Mouse (Mus musculus) stomach, embryonic 16.5 days (tissue): ENCODE measurements around the gene 4930578G10Rik. TPM values are rescaled to one million over a fixed set of nuclear protein-coding genes. Genes with fewer than 3 reads are reported as not detected.

Experiments used
- ATAC-seq: fragments of 200-750 bp; cut with Nextera tagmentation; 2 replicates; pipeline ENCODE4 v1.8.0; 2017; ENCODE audit warnings: moderate number of reproducible peaks, moderate TSS enrichment; ENCODE audit not compliant: insufficient read depth, low FRiP score
- H3K27ac ChIP-seq: fragments of 300-500 bp; sonication (generic); 2 replicates; pipeline ENCODE4 v1.5.1; 2014; ENCODE audit warnings: low read length
- H3K27me3 ChIP-seq: fragments of 300-500 bp; sonication (generic); 2 replicates; pipeline ENCODE4 v1.6.1; 2014; ENCODE audit warnings: low read length, control low read depth, mixed read lengths; ENCODE audit not compliant: control insufficient read depth, insufficient read depth
- H3K36me3 ChIP-seq: fragments of 300-500 bp; sonication (generic); 2 replicates; pipeline ENCODE4 v1.6.1; 2014; ENCODE audit warnings: low read length; ENCODE audit not compliant: control insufficient read depth, insufficient read depth
- H3K4me1 ChIP-seq: fragments of 300-500 bp; sonication (generic); 2 replicates; pipeline ENCODE4 v1.6.1; 2014; ENCODE audit warnings: low read length, control low read depth, mixed read lengths; ENCODE audit not compliant: control insufficient read depth, insufficient read depth
- H3K4me2 ChIP-seq: fragments of 300-500 bp; sonication (generic); 2 replicates; pipeline ENCODE4 v1.6.1; 2014; ENCODE audit warnings: low read depth, low read length, mixed read lengths
- H3K4me3 ChIP-seq: fragments of 300-500 bp; sonication (generic); replicated peaks from 2 replicates; pipeline ENCODE4 v1.5.1; 2014; ENCODE audit warnings: mild to moderate bottlenecking, low read length
- H3K9ac ChIP-seq: fragments of 300-500 bp; sonication (generic); 2 replicates; pipeline ENCODE4 v1.6.1; 2014; ENCODE audit warnings: low read length
- H3K9me3 ChIP-seq: fragments of 300-500 bp; sonication (generic); replicated peaks from 2 replicates; pipeline ENCODE4 v1.6.1; 2016; ENCODE audit warnings: low read length, control low read depth; ENCODE audit not compliant: control insufficient read depth
- WGBS: fragments of 180-500 bp; shearing (Covaris S2); extraction: QIAGEN DNeasy Blood & Tissue Kit; methylation state at CpG from one replicate; pipeline ENCODE4 v1.1.7; 2014; 5-methylcytosine and 5-hydroxymethylcytosine counted together
- polyA plus RNA-seq: library from polyadenylated mRNA; unstranded; fragments of >200 nt; fragmentation: Nextera tagmentation; extraction: Ambion mirVana; gene quantifications from 2 replicates; pipeline ENCODE4 v1.2.1, GENCODE M21; 2015

Gene 4930578G10Rik
- polyA plus RNA-seq, 1 experiment from 2014 or later, result 0.23 TPM

GRCm38 (mm10) chr4:42888806-42889205, 153.5 kb downstream of the 4930578G10Rik start:
- no peaks in the 10 kb centered on the region for H3K36me3 ChIP-seq
- WGBS, result 97% methylated on average over 6 of the region's 6 CpGs
- H3K27me3 ChIP-seq, result no peaks in the 10 kb centered on the region
- ATAC-seq, result no peak
- no peak overlapping the region for H3K27ac ChIP-seq
- no peak overlapping the region for H3K4me3 ChIP-seq
- H3K4me1 ChIP-seq, result no peaks in the 10 kb centered on the region
- H3K4me2 ChIP-seq, result no peak overlapping the region
- H3K9ac ChIP-seq, result no peak overlapping the region
- H3K9me3 ChIP-seq, result no peaks in the 10 kb centered on the region

- H3K4me2 ChIP-seq, result no peak overlapping the region
- no peak overlapping the region for H3K9ac ChIP-seq
- H3K27me3 ChIP-seq, result no peaks in the 10 kb centered on the region
- no peak for ATAC-seq
- no peaks in the 10 kb centered on the region for H3K36me3 ChIP-seq
- H3K27ac ChIP-seq, result no peak overlapping the region
- 65% methylated on average over 7 of the region's 7 CpGs for WGBS
- no peak overlapping the region for H3K4me3 ChIP-seq
- no peaks in the 10 kb centered on the region for H3K4me1 ChIP-seq
- H3K9me3 ChIP-seq, result no peaks in the 10 kb centered on the region
These were observed 155.8 kb downstream of the 4930578G10Rik start for GRCm38 (mm10) chr4:42891176-42891575.

- H3K9ac ChIP-seq, result no peak overlapping the region
- H3K4me2 ChIP-seq, result no peak overlapping the region
- no peaks in the 10 kb centered on the region for H3K4me1 ChIP-seq
- no peaks in the 10 kb centered on the region for H3K27me3 ChIP-seq
- H3K27ac ChIP-seq, result no peak overlapping the region
- 77% methylated on average over 7 of the region's 7 CpGs for WGBS
- H3K9me3 ChIP-seq, result no peaks in the 10 kb centered on the region
- ATAC-seq, result no peak
- H3K36me3 ChIP-seq, result no peaks in the 10 kb centered on the region
- H3K4me3 ChIP-seq, result no peak overlapping the region
These were observed 159.8 kb downstream of the 4930578G10Rik start for GRCm38 (mm10) chr4:42895118-42895517.

Other genes with a start within 250 kb of the 4930578G10Rik start
- not detected in 2 replicates for gene Fam205a2, start 207.4 kb upstream of the 4930578G10Rik start, polyA plus RNA-seq
- not detected in 2 replicates for gene Gm10591, start 123.3 kb upstream of the 4930578G10Rik start, polyA plus RNA-seq
- 0.44 and 0.46 TPM in 2 replicates for gene Gm2564, start 105.8 kb upstream of the 4930578G10Rik start, polyA plus RNA-seq
- not detected in 2 replicates for gene Ccl27b, start 80.3 kb upstream of the 4930578G10Rik start, polyA plus RNA-seq
- gene Il11ra2, start 73.7 kb upstream of the 4930578G10Rik start, polyA plus RNA-seq, result not detected in 2 replicates
- gene Ccl19, start 21.0 kb downstream of the 4930578G10Rik start, polyA plus RNA-seq, result not detected in 2 replicates
- 36.3 and 43.0 TPM in 2 replicates for gene Ccl21a, start 38.4 kb downstream of the 4930578G10Rik start, polyA plus RNA-seq
- 0.04 TPM in 1 of 2 replicates, not detected in the other for gene Fam205a1, start 118.3 kb downstream of the 4930578G10Rik start, polyA plus RNA-seq
- 0.07 and 0.15 TPM in 2 replicates for gene Gm12394, start 121.2 kb downstream of the 4930578G10Rik start, polyA plus RNA-seq
- 0.46 and 0.52 TPM in 2 replicates for gene Fam205c, start 138.7 kb downstream of the 4930578G10Rik start, polyA plus RNA-seq
- 2.2 and 2.5 TPM in 2 replicates for gene Phf24, start 181.1 kb downstream of the 4930578G10Rik start, polyA plus RNA-seq
- gene Dnajb5, start 214.3 kb downstream of the 4930578G10Rik start, polyA plus RNA-seq, result 10.2 and 11.3 TPM in 2 replicates
- gene 1700022I11Rik, start 234.1 kb downstream of the 4930578G10Rik start, polyA plus RNA-seq, result 0.39 and 1.8 TPM in 2 replicates